Mouse (Mus musculus) forebrain, postnatal 0 days (tissue): ENCODE measurements around the gene Otud3. TPM values are rescaled to one million over a fixed set of nuclear protein-coding genes. Genes with fewer than 3 reads are reported as not detected.
A peak's percentile ranks its signal among the peaks of the same experiment; 100 is the strongest.

Experiments used
- ATAC-seq: fragments of 200-750 bp; cut with Nextera tagmentation; 2 replicates; pipeline ENCODE4 v1.8.0; 2017; ENCODE audit warnings: mild to moderate bottlenecking, moderate library complexity
- DNase-seq: peaks from one replicate; pipeline ENCODE4 v3.0.0-alpha.2; 2015
- H3K27ac ChIP-seq: fragments of 300-500 bp; sonication (generic); 2 replicates; pipeline ENCODE4 v1.5.1; 2014; ENCODE audit warnings: low read depth, mild to moderate bottlenecking, antibody characterized with exemption, low read length, moderate library complexity, mixed read lengths
- H3K27me3 ChIP-seq: fragments of 300-500 bp; sonication (generic); 2 replicates; pipeline ENCODE4 v1.6.1; 2014; ENCODE audit warnings: mild to moderate bottlenecking, low read length, mixed read lengths; ENCODE audit not compliant: insufficient read depth
- H3K36me3 ChIP-seq: fragments of 300-500 bp; sonication (generic); 2 replicates; pipeline ENCODE4 v1.6.1; 2014; ENCODE audit warnings: mild to moderate bottlenecking, moderate library complexity; ENCODE audit not compliant: insufficient read depth
- H3K4me1 ChIP-seq: fragments of 300-500 bp; sonication (generic); 2 replicates; pipeline ENCODE4 v1.6.1; 2014; ENCODE audit warnings: antibody characterized with exemption; ENCODE audit not compliant: insufficient read depth
- H3K4me2 ChIP-seq: fragments of 300-500 bp; sonication (generic); 2 replicates; pipeline ENCODE4 v1.6.1; 2014; ENCODE audit warnings: low read depth, mild to moderate bottlenecking, moderate library complexity
- H3K4me3 ChIP-seq: fragments of 300-500 bp; sonication (generic); 2 replicates; pipeline ENCODE4 v1.5.1; 2014; ENCODE audit warnings: low read depth, low read length, mixed read lengths
- H3K9ac ChIP-seq: fragments of 300-500 bp; sonication (generic); 2 replicates; pipeline ENCODE4 v1.6.1; 2014; ENCODE audit warnings: mild to moderate bottlenecking
- H3K9me3 ChIP-seq: fragments of 300-500 bp; sonication (generic); 2 replicates; pipeline ENCODE4 v1.6.1; 2016; ENCODE audit warnings: low read length
- CTCF ChIP-seq: sonication (generic); IDR thresholded peaks from 2 replicates; pipeline ENCODE4 v1.5.1; 2016; ENCODE audit warnings: antibody characterized with exemption, control low read depth, low read depth
- WGBS: fragments of 180-500 bp; shearing (Covaris S2); extraction: QIAGEN DNeasy Blood & Tissue Kit; methylation state at CpG from one replicate; pipeline ENCODE4 v1.1.7; 2014; 5-methylcytosine and 5-hydroxymethylcytosine counted together
- polyA plus RNA-seq: library from polyadenylated mRNA; unstranded; fragments of >200 nt; fragmentation: Nextera tagmentation; extraction: Ambion mirVana; gene quantifications from 2 replicates; pipeline ENCODE4 v1.2.1, GENCODE M21; 2015
- total RNA-seq: library from RNA; depleted of rRNA; stranded (reverse); fragments of >200 nt; gene quantifications from 2 replicates; pipeline ENCODE4 v1.2.3, GENCODE M21; 2014

The Otud3 gene
- total and polyA plus RNA-seq, 2 experiments from 2014 or later = 2.6 to 13.1 TPM

DNA sequence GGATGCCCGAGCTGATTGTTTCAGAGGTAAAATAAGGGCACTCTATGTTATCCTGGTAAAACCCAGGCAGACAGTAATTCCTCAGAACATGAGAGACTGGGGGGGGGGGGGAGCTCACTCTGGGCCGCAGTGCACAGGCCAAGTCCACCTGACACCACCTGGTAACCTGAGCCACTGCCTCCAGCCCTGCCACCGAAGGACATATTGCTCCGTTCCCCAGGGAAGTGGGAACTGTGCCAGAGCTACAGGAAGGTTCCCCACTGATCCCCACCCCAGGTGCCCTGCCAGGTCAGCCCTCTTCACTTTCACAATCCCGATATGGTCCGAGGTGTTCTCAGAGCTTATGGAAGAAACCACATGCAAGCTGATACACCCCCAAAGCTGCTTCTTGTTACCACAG, 21.1 kb downstream of the Otud3 start:
- Histone ChIP-seq H3K4me2 (no peak overlapping the region), H3K9me3 (no peaks in the 10 kb centered on the region), H3K4me3 (no peak overlapping the region), H3K27me3 (no peaks in the 10 kb centered on the region), H3K27ac (no peak overlapping the region), H3K4me1 (no peaks in the 10 kb centered on the region), H3K36me3 (peaks cover 49% of the 10 kb centered on the region), H3K9ac (no peak overlapping the region)
- ATAC-seq (no peak), DNase-seq (no peak)
- TF ChIP-seq CTCF = no peak
- 86% methylated on average over 6 of the region's 6 CpGs for WGBS

DNA sequence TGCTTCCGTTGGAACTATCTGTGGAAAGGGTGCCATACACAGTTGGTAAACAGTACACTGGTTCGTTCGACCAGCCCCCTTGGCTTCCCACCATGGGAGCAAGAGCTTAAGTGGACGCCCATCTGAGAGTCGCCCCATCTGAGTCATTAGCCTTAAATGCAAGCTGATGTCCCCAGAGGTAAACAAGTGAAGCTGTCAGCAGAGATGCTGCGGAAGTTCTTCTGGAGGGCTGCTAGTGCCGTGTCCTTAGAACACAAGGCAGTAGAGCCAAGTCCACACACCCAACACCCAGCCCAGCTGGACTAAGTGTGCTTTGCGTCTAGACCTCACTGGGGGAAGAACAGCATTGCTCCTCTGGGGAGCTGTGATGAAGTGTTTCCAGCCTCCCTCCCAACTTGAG, 24.1 kb downstream of the Otud3 start:
- no peak overlapping the region for H3K9ac ChIP-seq
- no peak overlapping the region for H3K4me3 ChIP-seq
- DNase-seq = no peak
- no peaks in the 10 kb centered on the region for H3K27me3 ChIP-seq
- 66% methylated on average over 8 of the region's 8 CpGs for WGBS
- no peak for ATAC-seq
- no peak for TF ChIP-seq CTCF
- peaks cover 21% of the 10 kb centered on the region for H3K36me3 ChIP-seq
- H3K27ac ChIP-seq = no peak overlapping the region
- H3K4me2 ChIP-seq = no peak overlapping the region
- no peaks in the 10 kb centered on the region for H3K4me1 ChIP-seq
- no peaks in the 10 kb centered on the region for H3K9me3 ChIP-seq

DNA sequence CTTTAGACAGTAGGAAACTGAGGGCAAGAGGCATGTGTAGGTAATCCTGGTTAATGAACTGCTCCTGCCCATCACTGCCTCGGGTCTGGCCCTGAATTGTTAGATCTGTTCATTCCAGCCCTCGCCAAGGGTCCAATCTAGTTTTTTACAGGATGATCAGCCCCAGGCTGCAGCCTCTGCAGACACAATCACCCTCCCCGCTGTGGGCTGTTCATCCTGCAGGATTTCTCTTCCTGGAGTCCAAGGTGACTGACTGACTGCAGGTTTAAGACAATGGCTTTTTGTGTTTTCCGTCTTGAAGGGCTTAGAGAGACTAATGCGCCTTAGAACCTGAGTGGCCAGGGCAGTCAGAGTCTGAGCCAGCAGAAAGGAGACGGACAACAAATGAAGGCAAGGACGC, 24.6 kb downstream of the Otud3 start:
- Histone ChIP-seq H3K4me1 (no peaks in the 10 kb centered on the region), H3K4me2 (no peak overlapping the region), H3K4me3 (no peak overlapping the region), H3K9ac (no peak overlapping the region), H3K27ac (no peak overlapping the region), H3K36me3 (peaks cover 16% of the 10 kb centered on the region), H3K27me3 (no peaks in the 10 kb centered on the region), H3K9me3 (no peaks in the 10 kb centered on the region)
- ATAC-seq (no peak), DNase-seq (no peak)
- WGBS = 32% methylated on average over 7 of the region's 7 CpGs
- no peak for TF ChIP-seq CTCF

DNA sequence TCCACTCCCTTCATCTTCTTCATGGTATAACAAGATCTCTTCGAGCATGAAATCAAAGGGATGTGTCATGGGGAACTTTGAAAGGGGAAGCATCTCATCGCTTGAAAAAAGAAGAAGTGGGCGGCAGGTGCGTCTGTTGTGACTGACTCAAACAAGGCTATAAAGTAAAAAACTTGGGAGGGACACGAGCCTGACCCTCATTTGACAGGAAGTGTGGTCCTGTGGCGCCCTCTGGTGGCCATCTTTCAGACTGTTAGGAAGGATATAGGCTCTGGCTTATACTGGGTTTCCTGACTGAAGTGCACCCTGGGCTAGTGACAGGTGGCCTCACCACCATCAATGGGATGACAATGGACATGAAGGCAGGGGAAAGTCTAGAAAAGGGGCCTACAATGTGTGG, 29.5 kb downstream of the Otud3 start:
- Histone ChIP-seq H3K9me3 (no peaks in the 10 kb centered on the region), H3K27ac (no peak overlapping the region), H3K36me3 (no peaks in the 10 kb centered on the region), H3K4me2 (no peak overlapping the region), H3K4me3 (no peak overlapping the region), H3K4me1 (no peaks in the 10 kb centered on the region), H3K27me3 (no peaks in the 10 kb centered on the region), H3K9ac (no peak overlapping the region)
- peak; percentile 73 for ATAC-seq
- DNase-seq = peak; percentile 90
- TF ChIP-seq CTCF = peak; percentile 96
- WGBS = 13% methylated on average over 6 of the region's 6 CpGs

DNA sequence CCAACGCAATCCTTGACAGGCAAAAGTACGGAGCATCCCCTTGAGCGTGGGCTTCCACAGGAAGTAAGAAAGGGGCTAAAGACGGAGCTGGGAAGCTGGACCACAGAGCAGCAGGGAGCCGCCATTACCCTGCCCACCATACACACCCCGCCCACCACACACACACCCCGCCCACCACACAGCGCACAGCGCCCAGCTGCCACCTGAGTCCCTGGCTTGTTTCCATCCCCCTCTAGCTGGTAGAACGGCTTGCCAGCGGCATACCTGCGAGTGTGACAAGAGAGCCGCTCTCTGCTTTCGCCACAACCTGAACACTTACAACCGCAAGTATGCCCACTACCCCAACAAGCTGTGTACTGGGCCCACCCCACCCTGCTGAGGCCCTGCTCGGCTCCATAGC, 31.6 kb downstream of the Otud3 start:
- H3K27me3 ChIP-seq = no peaks in the 10 kb centered on the region
- DNase-seq (no peak), ATAC-seq (no peak)
- H3K4me2 ChIP-seq = no peak overlapping the region
- no peak for TF ChIP-seq CTCF
- H3K27ac ChIP-seq = no peak overlapping the region
- WGBS = 5% methylated on average over 16 of the region's 16 CpGs
- no peak overlapping the region for H3K4me3 ChIP-seq
- H3K9me3 ChIP-seq = no peaks in the 10 kb centered on the region
- no peaks in the 10 kb centered on the region for H3K36me3 ChIP-seq
- no peaks in the 10 kb centered on the region for H3K4me1 ChIP-seq
- no peak overlapping the region for H3K9ac ChIP-seq

DNA sequence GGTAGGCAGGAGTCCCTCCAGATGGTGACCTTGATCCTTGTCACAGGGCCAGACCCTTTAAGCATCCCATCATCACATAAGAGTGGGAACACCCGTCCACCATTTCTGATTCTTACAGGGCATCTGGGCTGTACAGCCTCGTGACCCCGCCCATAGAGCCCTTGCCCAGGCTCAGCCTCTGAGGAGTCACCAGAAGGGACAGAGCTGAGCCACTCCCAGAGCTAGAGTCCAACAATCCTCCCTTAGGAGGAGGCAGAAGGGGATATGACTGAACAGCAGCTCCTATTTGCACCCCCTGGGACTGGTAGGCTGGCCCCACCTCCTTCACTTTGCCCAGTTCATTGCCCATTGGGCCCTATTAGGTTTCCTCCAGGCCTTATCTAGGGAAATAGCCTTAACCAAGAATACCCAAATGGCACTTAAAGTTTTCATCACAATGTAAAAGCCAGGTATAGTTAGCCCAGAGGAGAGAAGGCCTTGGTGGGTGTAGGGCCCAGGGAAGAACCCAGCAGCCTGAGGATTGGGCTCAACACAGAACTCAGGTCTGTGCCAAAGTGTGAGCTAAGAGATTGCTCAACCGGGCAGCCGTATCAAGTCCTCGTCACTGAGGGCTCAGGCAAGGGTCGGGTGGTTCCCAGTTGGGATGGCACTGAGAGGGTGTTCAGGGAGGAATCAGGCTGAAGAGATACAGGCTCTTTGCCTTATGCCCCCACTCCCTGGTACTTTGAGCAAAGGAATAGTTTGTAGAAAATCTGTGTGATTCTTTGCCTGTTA, 32.7 kb downstream of the Otud3 start:
- no peaks in the 10 kb centered on the region for H3K4me1 ChIP-seq
- H3K9ac ChIP-seq = no peak overlapping the region
- no peaks in the 10 kb centered on the region for H3K27me3 ChIP-seq
- no peaks in the 10 kb centered on the region for H3K36me3 ChIP-seq
- H3K27ac ChIP-seq = no peak overlapping the region
- H3K9me3 ChIP-seq = no peaks in the 10 kb centered on the region
- H3K4me3 ChIP-seq = no peak overlapping the region
- no peak for TF ChIP-seq CTCF
- no peak for ATAC-seq
- 85% methylated on average over 7 of the region's 7 CpGs for WGBS
- no peak for DNase-seq
- no peak overlapping the region for H3K4me2 ChIP-seq

DNA sequence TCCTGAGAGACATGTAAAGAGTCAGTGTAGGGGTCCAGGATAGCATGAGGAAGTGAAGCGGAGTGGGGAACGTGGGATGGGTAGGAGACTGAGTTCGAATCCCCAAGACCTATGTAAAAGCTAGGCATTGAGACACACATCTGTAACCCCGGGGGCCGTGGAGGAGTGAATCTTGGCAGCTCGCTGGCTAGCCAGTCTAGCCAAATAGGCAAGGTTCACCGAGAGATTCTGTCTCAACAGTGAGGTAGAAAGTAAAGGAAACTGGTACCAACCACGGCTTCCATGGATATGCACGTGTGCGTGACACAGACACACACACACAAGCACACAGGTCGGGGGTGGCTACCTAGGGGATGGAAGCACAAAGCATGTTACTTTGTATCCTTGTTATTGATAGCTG, 33.9 kb downstream of the Otud3 start:
- H3K4me3 ChIP-seq = no peak overlapping the region
- no peaks in the 10 kb centered on the region for H3K27me3 ChIP-seq
- no peak overlapping the region for H3K27ac ChIP-seq
- H3K4me1 ChIP-seq = no peaks in the 10 kb centered on the region
- H3K4me2 ChIP-seq = no peak overlapping the region
- no peaks in the 10 kb centered on the region for H3K9me3 ChIP-seq
- no peaks in the 10 kb centered on the region for H3K36me3 ChIP-seq
- TF ChIP-seq CTCF = no peak
- no peak for DNase-seq
- no peak for ATAC-seq
- no peak overlapping the region for H3K9ac ChIP-seq
- 85% methylated on average over 11 of the region's 11 CpGs for WGBS
